Mouse (Mus musculus) cerebellum, postnatal 10 days (tissue): ENCODE results near the gene Npat.

Source experiments
- DNase-seq, 2 experiments: peaks; one replicate each; pipeline ENCODE4 v3.0.0; 2021; ENCODE audit warnings: mixed read lengths in 2 of 2

Npat gene

DNA sequence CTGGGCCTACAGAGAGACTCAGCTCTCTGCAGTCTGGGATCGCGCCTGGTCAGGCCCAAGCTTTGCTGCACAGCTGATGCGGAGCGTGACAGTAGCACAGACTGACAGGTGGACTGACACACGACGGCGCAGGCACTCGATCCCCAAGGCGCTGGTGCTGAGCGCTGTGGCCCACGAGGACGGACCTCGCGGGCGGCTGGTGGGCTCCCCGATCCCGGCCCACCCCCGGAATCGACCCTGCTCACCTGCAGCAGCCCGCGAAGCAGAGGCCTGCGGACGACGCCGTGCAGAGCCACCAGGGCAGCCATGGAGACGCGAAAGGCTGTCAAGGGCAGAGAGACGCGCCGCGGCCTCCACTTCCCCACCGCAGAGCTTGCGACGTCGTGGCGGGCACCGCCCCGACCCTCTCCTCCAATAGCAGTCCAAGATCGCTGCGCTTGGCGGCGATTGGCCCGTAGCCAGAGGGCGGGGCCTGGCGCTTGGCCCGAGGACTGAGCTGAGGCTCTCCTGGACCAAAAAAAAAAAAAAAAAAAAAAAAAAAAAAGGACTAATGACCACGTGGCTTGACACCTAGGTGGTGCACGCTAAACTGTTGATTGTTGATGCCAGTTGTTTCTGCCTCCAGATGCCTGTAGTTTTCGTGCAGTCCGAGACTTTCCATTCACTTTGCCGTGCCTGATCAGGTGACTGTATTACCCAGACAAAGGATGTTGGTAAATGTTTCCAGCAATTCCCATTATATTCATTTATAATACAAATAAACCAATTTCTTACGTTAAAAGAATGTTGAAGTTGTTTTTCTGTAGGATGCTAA, 73.3 kb downstream of the Npat start, which contains the start of gene Acat1:
Gene Acat1 (minus strand): TSS at position 415 of the 814 bp plus-strand sequence.
- peak; percentile 99 to 100 for DNase-seq

DNA sequence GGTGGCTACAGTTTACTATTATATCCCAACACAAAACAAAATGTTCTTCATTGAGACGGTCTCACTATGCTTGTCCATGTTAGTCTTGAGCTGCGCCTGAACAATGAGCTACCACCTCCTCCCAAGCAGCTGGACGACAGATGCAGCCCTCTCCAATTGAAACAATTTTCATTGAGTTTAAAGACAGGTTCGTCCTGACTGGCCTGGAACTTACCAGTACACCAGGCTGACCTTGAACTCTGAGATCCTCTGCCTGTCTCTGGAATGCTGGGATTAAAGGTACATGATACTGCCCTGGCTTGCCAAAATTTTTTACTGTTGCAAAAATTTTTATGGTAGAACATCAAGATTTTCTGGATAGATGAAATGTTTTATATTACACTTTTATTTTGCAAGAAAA, 77.4 kb downstream of the Npat start:
- DNase-seq: no peak

DNA sequence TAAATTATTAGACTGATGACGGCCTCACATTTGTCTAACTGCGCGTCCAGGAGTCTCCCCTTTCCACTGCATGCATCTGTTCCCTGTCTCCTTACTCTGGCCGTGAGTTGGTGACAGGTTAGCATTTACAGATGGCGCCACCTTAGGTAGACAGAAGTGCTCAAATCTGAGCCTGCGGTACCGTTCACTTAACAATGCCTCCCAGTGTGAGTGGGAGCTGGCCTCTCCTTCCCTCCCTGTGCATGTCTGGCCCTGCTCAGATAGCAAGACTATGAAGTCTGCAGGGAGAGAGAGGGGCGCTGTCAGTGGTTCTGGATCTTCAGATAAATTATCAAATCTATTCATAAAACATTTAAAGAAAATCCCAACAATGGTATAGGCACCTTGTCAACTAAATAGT, 78.4 kb downstream of the Npat start:
- DNase-seq: no peak
